Mouse (Mus musculus): ENCODE results near the gene Snu13. TPM values are rescaled to one million over a fixed set of nuclear protein-coding genes. Genes with fewer than 3 reads are reported as not detected.

Snu13 gene
- polyA plus RNA-seq (2012; rRNA removed): 122 and 134 TPM in 2 replicates

DNA sequence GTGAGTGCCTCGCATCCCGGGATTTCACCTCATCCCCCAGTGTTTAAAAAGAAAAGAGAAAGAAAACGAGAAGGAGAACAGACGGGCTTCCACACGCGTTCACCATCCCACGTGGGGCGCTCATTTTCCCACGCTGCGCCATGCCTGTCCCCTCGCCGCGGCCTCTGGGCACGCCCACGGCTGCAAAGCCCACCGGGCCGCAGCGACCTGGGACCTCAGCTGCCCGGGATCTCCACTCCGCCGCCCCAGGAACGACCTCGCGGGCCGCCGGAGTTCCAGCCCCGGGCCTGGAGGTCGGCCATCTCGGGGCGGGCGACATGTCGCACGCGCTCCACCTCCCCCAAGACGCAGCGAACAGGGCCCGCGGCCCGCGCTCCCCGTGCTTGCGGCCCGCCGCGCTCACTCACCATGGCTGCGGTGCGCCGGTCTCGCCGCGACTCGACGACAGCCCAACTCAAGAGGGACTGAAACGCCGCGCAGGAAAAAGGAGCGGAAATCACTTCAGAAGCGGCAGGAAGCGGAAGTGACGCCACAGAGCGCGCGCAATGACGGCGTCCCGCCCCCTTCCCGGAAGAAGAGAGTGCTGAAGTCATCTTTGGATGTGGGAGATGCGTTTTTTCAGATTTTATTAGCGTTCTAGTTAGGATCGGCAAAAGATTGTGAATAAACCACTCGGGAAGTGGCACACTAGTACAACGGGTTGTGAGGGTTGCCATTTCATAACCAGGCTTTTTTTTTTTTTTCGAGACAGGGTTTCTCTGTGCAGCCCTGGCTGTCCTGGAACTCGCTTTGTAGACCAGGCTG is at the start of gene Snu13:
Snu13 (minus strand) TSS at position 519 of the 804 bp plus-strand sequence.
- Histone ChIP-seq H3K36me3 (ENCODE audit: control insufficient read depth, insufficient read depth, low read length) (peaks cover 12% of the 10 kb centered on the region), H3K4me1 (replicated peaks; ENCODE audit: control insufficient read depth, insufficient read depth, low read length) (peaks cover 14% of the 10 kb centered on the region), H3K27me3 (ENCODE audit: control insufficient read depth, insufficient read depth, low read length) (no peaks in the 10 kb centered on the region), H3K27ac (ENCODE audit: control insufficient read depth, insufficient read depth, low read length) (peak within 1 kb of the TSS; percentile 45; the same call in 1 of the 2 replicates), H3K4me3 (ENCODE audit: control insufficient read depth, insufficient read depth, low read length) (peak within 1 kb of the TSS; percentile 84)
- peak; percentile 93 for DNase-seq
- TF ChIP-seq POLR2A (IDR thresholded peaks at IDR 0.05; ENCODE audit: control insufficient read depth, extremely low read depth, insufficient read depth, low read length, poor library complexity): peak; percentile 88; the same call in 1 of the 2 replicates
- TF ChIP-seq CTCF (IDR thresholded peaks at IDR 0.05; ENCODE audit: borderline replicate concordance, control insufficient read depth, extremely low read depth, insufficient read depth, low read length, poor library complexity): peak; percentile 27; the same call in 1 of the 2 replicates
- under 1% methylated on average over 74 of the region's 74 CpGs for WGBS

DNA sequence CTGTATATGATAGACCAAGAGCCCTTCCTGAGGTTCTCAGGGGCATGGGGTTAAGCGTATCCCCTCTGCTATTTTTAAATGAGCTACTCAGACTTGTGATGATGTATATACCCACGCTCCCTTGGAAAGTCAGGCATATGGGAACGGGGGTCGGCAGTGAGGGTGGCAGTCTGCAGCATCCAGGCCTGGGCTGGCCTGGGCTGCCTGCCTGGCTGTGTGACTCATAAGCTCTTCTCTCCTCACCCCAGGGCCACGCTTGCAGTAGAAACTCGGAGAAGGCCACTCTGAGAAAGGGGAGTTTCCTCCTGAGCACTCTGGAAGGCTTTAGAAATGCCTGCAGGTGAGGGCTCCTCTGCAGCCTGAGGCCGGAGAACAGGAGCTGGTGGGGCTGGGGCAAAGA is 43.7 kb upstream of the Snu13 start:
- TF ChIP-seq POLR2A (IDR thresholded peaks at IDR 0.05; ENCODE audit: control insufficient read depth, extremely low read depth, insufficient read depth, low read length, poor library complexity): no peak
- TF ChIP-seq CTCF (IDR thresholded peaks at IDR 0.05; ENCODE audit: borderline replicate concordance, control insufficient read depth, extremely low read depth, insufficient read depth, low read length, poor library complexity): no peak
- H3K27ac ChIP-seq (ENCODE audit: control insufficient read depth, insufficient read depth, low read length): no peak overlapping the region
- H3K27me3 ChIP-seq (ENCODE audit: control insufficient read depth, insufficient read depth, low read length): no peaks in the 10 kb centered on the region
- H3K4me3 ChIP-seq (ENCODE audit: control insufficient read depth, insufficient read depth, low read length): no peak overlapping the region
- 94% methylated on average over 7 of the region's 7 CpGs for WGBS
- no peaks in the 10 kb centered on the region for H3K4me1 ChIP-seq (replicated peaks; ENCODE audit: control insufficient read depth, insufficient read depth, low read length)
- no peaks in the 10 kb centered on the region for H3K36me3 ChIP-seq (ENCODE audit: control insufficient read depth, insufficient read depth, low read length)
- DNase-seq: no peak

- no peaks in the 10 kb centered on the region for H3K4me1 ChIP-seq (replicated peaks; ENCODE audit: control insufficient read depth, insufficient read depth, low read length)
- DNase-seq: no peak
- no peaks in the 10 kb centered on the region for H3K27me3 ChIP-seq (ENCODE audit: control insufficient read depth, insufficient read depth, low read length)
- H3K4me3 ChIP-seq (ENCODE audit: control insufficient read depth, insufficient read depth, low read length): no peak overlapping the region
- WGBS: 7% methylated on average over 10 of the region's 10 CpGs
- no peak overlapping the region for H3K27ac ChIP-seq (ENCODE audit: control insufficient read depth, insufficient read depth, low read length)
- TF ChIP-seq POLR2A (IDR thresholded peaks at IDR 0.05; ENCODE audit: control insufficient read depth, extremely low read depth, insufficient read depth, low read length, poor library complexity) (no peak), CTCF (IDR thresholded peaks at IDR 0.05; ENCODE audit: borderline replicate concordance, control insufficient read depth, extremely low read depth, insufficient read depth, low read length, poor library complexity) (no peak)
- no peaks in the 10 kb centered on the region for H3K36me3 ChIP-seq (ENCODE audit: control insufficient read depth, insufficient read depth, low read length)
Observed at GRCm38 (mm10) chr15:82087266-82087665, 39.9 kb upstream of the Snu13 start.

- H3K27me3 ChIP-seq (ENCODE audit: control insufficient read depth, insufficient read depth, low read length): no peaks in the 10 kb centered on the region
- H3K4me3 ChIP-seq (ENCODE audit: control insufficient read depth, insufficient read depth, low read length): no peak overlapping the region
- DNase-seq: no peak
- no peaks in the 10 kb centered on the region for H3K4me1 ChIP-seq (replicated peaks; ENCODE audit: control insufficient read depth, insufficient read depth, low read length)
- H3K36me3 ChIP-seq (ENCODE audit: control insufficient read depth, insufficient read depth, low read length): no peaks in the 10 kb centered on the region
- H3K27ac ChIP-seq (ENCODE audit: control insufficient read depth, insufficient read depth, low read length): no peak overlapping the region
- 93% methylated on average over 12 of the region's 12 CpGs for WGBS
- no peak for TF ChIP-seq CTCF (IDR thresholded peaks at IDR 0.05; ENCODE audit: borderline replicate concordance, control insufficient read depth, extremely low read depth, insufficient read depth, low read length, poor library complexity)
- no peak for TF ChIP-seq POLR2A (IDR thresholded peaks at IDR 0.05; ENCODE audit: control insufficient read depth, extremely low read depth, insufficient read depth, low read length, poor library complexity)
Observed at GRCm38 (mm10) chr15:82086131-82086530, 38.7 kb upstream of the Snu13 start.

DNA sequence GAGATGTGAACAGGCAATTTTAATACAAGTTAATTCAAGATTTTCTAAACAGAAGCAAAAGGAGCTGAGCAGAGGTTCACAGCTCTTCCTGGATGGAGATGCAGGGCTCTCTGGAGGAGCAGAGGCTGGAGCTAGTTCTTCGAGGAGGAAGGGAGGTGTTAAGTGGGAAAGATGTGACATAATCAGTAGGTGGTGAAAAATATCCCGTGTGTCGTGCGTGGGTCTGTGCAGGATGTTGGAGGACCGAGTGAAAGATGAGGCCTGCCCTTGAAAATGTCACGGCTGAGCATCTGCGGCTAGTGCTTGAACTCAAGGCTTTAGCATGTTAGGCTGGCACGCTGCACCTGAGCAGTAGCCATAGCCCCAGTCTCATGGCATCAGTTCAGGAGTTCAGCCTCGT is 38.2 kb upstream of the Snu13 start:
- Histone ChIP-seq H3K27me3 (ENCODE audit: control insufficient read depth, insufficient read depth, low read length) (no peaks in the 10 kb centered on the region), H3K4me3 (ENCODE audit: control insufficient read depth, insufficient read depth, low read length) (no peak overlapping the region), H3K4me1 (replicated peaks; ENCODE audit: control insufficient read depth, insufficient read depth, low read length) (no peaks in the 10 kb centered on the region), H3K27ac (ENCODE audit: control insufficient read depth, insufficient read depth, low read length) (no peak overlapping the region), H3K36me3 (ENCODE audit: control insufficient read depth, insufficient read depth, low read length) (no peaks in the 10 kb centered on the region)
- no peak for DNase-seq
- TF ChIP-seq CTCF (IDR thresholded peaks at IDR 0.05; ENCODE audit: borderline replicate concordance, control insufficient read depth, extremely low read depth, insufficient read depth, low read length, poor library complexity) (no peak), POLR2A (IDR thresholded peaks at IDR 0.05; ENCODE audit: control insufficient read depth, extremely low read depth, insufficient read depth, low read length, poor library complexity) (no peak)
- WGBS: 95% methylated on average over 9 of the region's 9 CpGs

DNA sequence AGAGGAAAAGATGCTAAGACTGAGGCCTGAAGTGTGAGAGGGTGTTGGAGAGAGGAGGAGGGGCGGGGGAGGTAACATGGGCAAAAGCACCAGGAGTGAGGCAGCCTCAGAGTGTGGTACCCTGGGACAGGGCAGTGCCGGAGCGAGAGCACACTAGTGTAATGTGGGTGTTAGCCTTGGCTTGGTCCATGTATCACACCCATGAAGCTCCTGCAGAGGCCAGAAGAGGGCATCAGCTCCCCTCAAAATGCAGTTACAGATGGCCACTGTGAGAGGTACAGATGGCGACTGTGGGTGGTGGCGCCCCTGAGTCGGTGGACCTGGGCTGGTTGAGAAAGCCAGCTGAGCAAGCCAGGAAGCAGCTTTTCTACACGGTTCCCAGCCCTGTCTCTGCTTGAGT is 33.8 kb upstream of the Snu13 start:
- Histone ChIP-seq H3K36me3 (ENCODE audit: control insufficient read depth, insufficient read depth, low read length) (no peaks in the 10 kb centered on the region), H3K27me3 (ENCODE audit: control insufficient read depth, insufficient read depth, low read length) (no peaks in the 10 kb centered on the region), H3K4me1 (replicated peaks; ENCODE audit: control insufficient read depth, insufficient read depth, low read length) (no peaks in the 10 kb centered on the region), H3K27ac (ENCODE audit: control insufficient read depth, insufficient read depth, low read length) (no peak overlapping the region), H3K4me3 (ENCODE audit: control insufficient read depth, insufficient read depth, low read length) (no peak overlapping the region)
- TF ChIP-seq POLR2A (IDR thresholded peaks at IDR 0.05; ENCODE audit: control insufficient read depth, extremely low read depth, insufficient read depth, low read length, poor library complexity): no peak
- TF ChIP-seq CTCF (IDR thresholded peaks at IDR 0.05; ENCODE audit: borderline replicate concordance, control insufficient read depth, extremely low read depth, insufficient read depth, low read length, poor library complexity): peak; percentile 41; the same call in 1 of the 2 replicates
- peak; percentile 49 for DNase-seq
- WGBS: 26% methylated on average over 7 of the region's 7 CpGs
